Comparison of ENCODE assay signal across 20 mouse cellular contexts in genomic region chr17:85374834-85375176, GRCm38 (mm10).
DNase-seq lines count a peak whose midpoint lies in the region; ATAC-seq and TF ChIP-seq lines count a peak whose summit lies in the region.
"Had no signal": no experiment of that assay in that cellular context is flagged by ENCODE, and none has a peak within 500 bp of the region (broad histone marks: within the 10 kb centered on the region; RNA-seq: fewer than 3 reads in every experiment).

No protein-coding gene starts in this region.

- no peak overlapping the region for H3K27ac ChIP-seq in embryonic facial prominence, embryonic 11.5 days (replicated peaks; ENCODE audit: low read depth, low read length)
- H3K27ac ChIP-seq in embryonic facial prominence, embryonic 10.5 days (replicated peaks) = no peak overlapping the region
- no peak overlapping the region for H3K27ac ChIP-seq in heart, postnatal 0 days (ENCODE audit: low read depth)
- H3K27ac ChIP-seq in stomach, embryonic 14.5 days (ENCODE audit: low read length) = peak overlapping the region; percentile 36; the same call in 1 of the 2 replicates
- no peak overlapping the region for H3K27ac ChIP-seq in stomach, postnatal 0 days (replicated peaks)
- H3K27ac ChIP-seq: forebrain, embryonic 15.5 days; hindbrain, embryonic 12.5 days; limb, embryonic 13.5 days; neural tube, embryonic 13.5 days had no signal

- 33% methylated on average over 8 of the region's 8 CpGs for WGBS in embryonic facial prominence, embryonic 11.5 days
- WGBS in embryonic facial prominence, embryonic 10.5 days = 63% methylated on average over 8 of the region's 8 CpGs
- WGBS in heart, postnatal 0 days = 61% methylated on average over 8 of the region's 8 CpGs
- 60% methylated on average over 8 of the region's 8 CpGs for WGBS in stomach, embryonic 14.5 days
- WGBS in stomach, postnatal 0 days = 69% methylated on average over 8 of the region's 8 CpGs

- peak; percentile 17 for DNase-seq in embryonic facial prominence, embryonic 11.5 days (ENCODE audit: low spot score)
- DNase-seq in embryonic facial prominence, embryonic 10.5 days (ENCODE audit: low spot score) = no peak
- DNase-seq in heart, postnatal 0 days (ENCODE audit: low spot score) = no peak
- no peak for DNase-seq in heart, adult 9 months (ENCODE audit: low spot score in 2 of 2)
- DNase-seq in stomach, postnatal 0 days (ENCODE audit: low spot score) = no peak
- no peak for DNase-seq in adrenal gland, adult 2 months
- DNase-seq in lung, postnatal 10 days = no peak
- DNase-seq: adrenal gland, postnatal 25 days; cerebellum, adult 8-10 months; kidney, adult 8-10 months; kidney, postnatal 25 days; thymus, postnatal 25 days had no signal

- no peaks in the 10 kb centered on the region for H3K9me3 ChIP-seq in embryonic facial prominence, embryonic 11.5 days (replicated peaks; ENCODE audit: control insufficient read depth, low read length)
- H3K9me3 ChIP-seq in embryonic facial prominence, embryonic 10.5 days = no peaks in the 10 kb centered on the region
- no peaks in the 10 kb centered on the region for H3K9me3 ChIP-seq in heart, postnatal 0 days (replicated peaks; ENCODE audit: control insufficient read depth, low read length)
- H3K9me3 ChIP-seq in stomach, embryonic 14.5 days (ENCODE audit: control insufficient read depth, low read depth, low read length) = no peaks in the 10 kb centered on the region
- H3K9me3 ChIP-seq in stomach, postnatal 0 days (ENCODE audit: control insufficient read depth, low read length) = no peaks in the 10 kb centered on the region
- H3K9me3 ChIP-seq: forebrain, embryonic 15.5 days; hindbrain, embryonic 12.5 days; limb, embryonic 13.5 days; neural tube, embryonic 13.5 days had no signal

- H3K4me3 ChIP-seq in embryonic facial prominence, embryonic 11.5 days (ENCODE audit: low read depth, low read length) = no peak overlapping the region
- H3K4me3 ChIP-seq in embryonic facial prominence, embryonic 10.5 days = no peak overlapping the region
- H3K4me3 ChIP-seq in heart, postnatal 0 days (ENCODE audit: low read depth, low read length) = no peak overlapping the region
- H3K4me3 ChIP-seq in stomach, embryonic 14.5 days (ENCODE audit: low read depth, low read length) = no peak overlapping the region
- H3K4me3 ChIP-seq in stomach, postnatal 0 days (ENCODE audit: low read depth, low read length) = no peak overlapping the region
- H3K4me3 ChIP-seq: erythroblast, embryonic 14.5 days; forebrain, embryonic 15.5 days; hindbrain, embryonic 12.5 days; limb, embryonic 13.5 days; neural tube, embryonic 13.5 days had no signal

- no peak overlapping the region for H3K9ac ChIP-seq in embryonic facial prominence, embryonic 11.5 days (replicated peaks; ENCODE audit: low read length)
- H3K9ac ChIP-seq in heart, postnatal 0 days (replicated peaks; ENCODE audit: low read depth, low read length) = no peak overlapping the region
- H3K9ac ChIP-seq in stomach, embryonic 14.5 days (replicated peaks; ENCODE audit: low read depth, low read length) = no peak overlapping the region
- no peak overlapping the region for H3K9ac ChIP-seq in stomach, postnatal 0 days (ENCODE audit: low read length)
- H3K9ac ChIP-seq: forebrain, embryonic 15.5 days; hindbrain, embryonic 12.5 days; limb, embryonic 13.5 days; neural tube, embryonic 13.5 days had no signal

- no peaks in the 10 kb centered on the region for H3K27me3 ChIP-seq in embryonic facial prominence, embryonic 11.5 days (ENCODE audit: control insufficient read depth, insufficient read depth, low read length)
- 0 out of 2 replicates have a peak, but pooled peaks cover 4% of the 10 kb centered on the region for H3K27me3 ChIP-seq in embryonic facial prominence, embryonic 10.5 days (replicated peaks; ENCODE audit: low read depth, poor library complexity, severe bottlenecking)
- no peaks in the 10 kb centered on the region for H3K27me3 ChIP-seq in heart, postnatal 0 days (ENCODE audit: control insufficient read depth, insufficient read depth, low read length)
- H3K27me3 ChIP-seq in stomach, embryonic 14.5 days (ENCODE audit: control insufficient read depth, insufficient read depth, low read length) = no peaks in the 10 kb centered on the region
- no peaks in the 10 kb centered on the region for H3K27me3 ChIP-seq in stomach, postnatal 0 days (ENCODE audit: control insufficient read depth, insufficient read depth, low read length)
- H3K27me3 ChIP-seq: hindbrain, embryonic 12.5 days; neural tube, embryonic 13.5 days had no signal

- no peak for TF ChIP-seq EP300 in heart, postnatal 0 days (IDR thresholded peaks at IDR 0.05; ENCODE audit: low read depth)
- TF ChIP-seq EP300 in stomach, postnatal 0 days (optimal IDR thresholded peaks at IDR 0.05) = no peak

- no peaks in the 10 kb centered on the region for H3K36me3 ChIP-seq in embryonic facial prominence, embryonic 11.5 days (replicated peaks; ENCODE audit: control insufficient read depth, insufficient read depth, low read depth, low read length)
- H3K36me3 ChIP-seq in embryonic facial prominence, embryonic 10.5 days (replicated peaks) = no peaks in the 10 kb centered on the region
- no peaks in the 10 kb centered on the region for H3K36me3 ChIP-seq in heart, postnatal 0 days (replicated peaks; ENCODE audit: control insufficient read depth, insufficient read depth, low read length)
- H3K36me3 ChIP-seq in stomach, embryonic 14.5 days (ENCODE audit: control insufficient read depth, insufficient read depth, low read length) = no peaks in the 10 kb centered on the region
- no peaks in the 10 kb centered on the region for H3K36me3 ChIP-seq in stomach, postnatal 0 days (ENCODE audit: control insufficient read depth, insufficient read depth, low read length)
- H3K36me3 ChIP-seq: forebrain, embryonic 15.5 days; hindbrain, embryonic 12.5 days; limb, embryonic 13.5 days; neural tube, embryonic 13.5 days had no signal

- no peak for TF ChIP-seq CTCF in heart, postnatal 0 days (IDR thresholded peaks at IDR 0.05; ENCODE audit: low read depth)
- TF ChIP-seq CTCF in stomach, postnatal 0 days (IDR thresholded peaks at IDR 0.05; ENCODE audit: low read depth) = no peak

- peaks cover 2% of the 10 kb centered on the region; the same call in 1 of the 2 replicates for H3K4me1 ChIP-seq in embryonic facial prominence, embryonic 11.5 days (ENCODE audit: control insufficient read depth, insufficient read depth, low read length)
- peaks cover 25% of the 10 kb centered on the region for H3K4me1 ChIP-seq in embryonic facial prominence, embryonic 10.5 days
- peaks cover 8% of the 10 kb centered on the region; the same call in 1 of the 2 replicates for H3K4me1 ChIP-seq in heart, postnatal 0 days (ENCODE audit: control insufficient read depth, insufficient read depth)
- peaks cover 13% of the 10 kb centered on the region; the same call in 1 of the 2 replicates for H3K4me1 ChIP-seq in stomach, embryonic 14.5 days (ENCODE audit: control insufficient read depth, insufficient read depth, low read length)
- no peaks in the 10 kb centered on the region for H3K4me1 ChIP-seq in stomach, postnatal 0 days (replicated peaks; ENCODE audit: control insufficient read depth, insufficient read depth)
- H3K4me1 ChIP-seq: hindbrain, embryonic 12.5 days had no signal

- H3K4me2 ChIP-seq in embryonic facial prominence, embryonic 11.5 days (ENCODE audit: low read depth, low read length) = no peak overlapping the region
- peak overlapping the region; percentile 13; the same call in 1 of the 2 replicates for H3K4me2 ChIP-seq in heart, postnatal 0 days (ENCODE audit: low read depth, low read length)
- H3K4me2 ChIP-seq in stomach, embryonic 14.5 days (replicated peaks; ENCODE audit: low read depth, low read length) = no peak overlapping the region
- no peak overlapping the region for H3K4me2 ChIP-seq in stomach, postnatal 0 days (replicated peaks; ENCODE audit: low read depth)
- H3K4me2 ChIP-seq: forebrain, embryonic 15.5 days; hindbrain, embryonic 12.5 days; neural tube, embryonic 13.5 days had no signal

- no peak for ATAC-seq in embryonic facial prominence, embryonic 11.5 days (replicated peaks; ENCODE audit: insufficient number of reproducible peaks, low FRiP score, low TSS enrichment, low read depth)
- ATAC-seq in heart, postnatal 0 days (ENCODE audit: insufficient read depth, low read depth) = no peak
- ATAC-seq in stomach, embryonic 14.5 days (ENCODE audit: insufficient number of reproducible peaks, insufficient read depth, low FRiP score, low read depth) = no peak
- no peak for ATAC-seq in stomach, postnatal 0 days (ENCODE audit: low FRiP score, low TSS enrichment)
- ATAC-seq: CD4-positive, CD25-positive, alpha-beta regulatory T cell, adult 4 months; forebrain, embryonic 15.5 days; inflammation-experienced regulatory T-cells, adult 6 months had no signal
